Comparison of ENCODE assay signal across 20 mouse cellular contexts in the genomic region with DNA sequence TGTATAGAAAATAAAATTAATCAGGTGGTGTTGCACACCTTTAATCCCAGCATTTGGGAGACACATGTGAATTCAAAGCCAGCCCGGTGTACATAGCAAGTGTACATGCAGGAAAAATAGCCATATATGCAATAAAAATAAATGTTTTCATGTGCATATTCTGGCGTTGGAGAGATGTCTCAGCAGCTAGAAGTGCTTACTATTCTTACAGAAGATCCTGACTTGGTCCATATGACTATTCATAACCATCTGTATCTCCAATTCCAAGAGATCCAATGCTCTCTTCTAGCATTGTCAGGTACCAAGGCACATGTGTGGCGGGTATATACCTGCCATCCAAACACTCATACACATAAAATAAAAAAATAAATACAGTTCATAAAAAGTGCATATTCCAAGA. TPM values are rescaled to one million over a fixed set of nuclear protein-coding genes. Genes with fewer than 3 reads are reported as not detected.
"Had no signal": no experiment of that assay in that cellular context is flagged by ENCODE, and none has a peak within 500 bp of the region (broad histone marks: within the 10 kb centered on the region; RNA-seq: fewer than 3 reads in every experiment).

No protein-coding gene starts in this region.

- DNase-seq: liver, postnatal 0 days; lung, adult 2 months; lung, postnatal 14 days; lung, postnatal 36 days; retina, postnatal 1 day; right cerebral cortex, adult 18-20 months; right cerebral cortex, postnatal 25 days; right cerebral cortex, postnatal 4 days; spleen, adult 18-20 months; thymus, adult 18-20 months; thymus, postnatal 14 days; thymus, postnatal 36 days had no signal

- H3K4me3 ChIP-seq: liver, embryonic 15.5 days; lung, embryonic 15.5 days; megakaryocyte, embryonic 14.5 days; midbrain, embryonic 12.5 days; midbrain, embryonic 15.5 days; neural tube, embryonic 12.5 days had no signal

- H3K27ac ChIP-seq: liver, embryonic 15.5 days; lung, embryonic 15.5 days; macrophage; midbrain, embryonic 12.5 days; midbrain, embryonic 15.5 days; neural tube, embryonic 12.5 days had no signal

- ATAC-seq: liver, postnatal 0 days; lung, postnatal 0 days; midbrain, embryonic 15.5 days had no signal

- H3K4me1 ChIP-seq: liver, embryonic 15.5 days; lung, embryonic 15.5 days; midbrain, embryonic 12.5 days; midbrain, embryonic 15.5 days; neural tube, embryonic 12.5 days had no signal

RNA-seq across cellular contexts. Expression of a gene that starts 42.9 kb away (rescaled TPM):
- polyA plus RNA-seq: macrophage had no signal
